Mouse (Mus musculus): Measurements from ENCODE around the gene Ninj2.

DNA sequence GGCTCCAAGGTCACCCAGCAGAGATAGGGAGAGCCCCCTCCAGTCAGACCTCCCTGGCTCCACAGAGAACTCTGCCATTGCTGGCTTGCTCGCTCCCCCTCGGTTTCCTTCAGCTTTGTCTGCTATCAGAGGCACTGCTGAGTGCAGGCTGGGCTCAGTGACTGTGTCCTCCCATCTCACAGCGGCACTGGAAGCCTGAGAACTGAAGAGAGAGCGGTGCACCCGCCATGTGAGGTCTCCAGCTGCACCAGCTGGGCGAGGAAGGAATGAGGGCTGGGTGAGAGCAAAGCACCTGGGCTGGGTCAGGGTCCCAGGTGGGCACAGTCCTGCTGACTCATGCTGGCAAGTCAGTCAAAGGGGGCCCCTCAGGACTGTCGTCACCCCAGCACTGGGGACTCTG, 92.6 kb downstream of the Ninj2 start:
- no peak for TF ChIP-seq GATA1 (IDR thresholded peaks at IDR 0.05; ENCODE audit: low read depth, low read length)
- TF ChIP-seq SMC3 (IDR thresholded peaks at IDR 0.05; ENCODE audit: low read depth, low read length): no peak
- TF ChIP-seq TAL1 (IDR thresholded peaks at IDR 0.05; ENCODE audit: low read length): no peak
- TF ChIP-seq CTCF (IDR thresholded peaks at IDR 0.05 in 2 of 3, conservative IDR thresholded peaks at IDR 0.05 in 1 of 3; ENCODE audit: control insufficient read depth in 1 of 3, insufficient read depth in 1 of 3, low read depth in 2 of 3, low read length in 3 of 3, poor library complexity in 1 of 3, severe bottlenecking in 1 of 3): no peak

All from MEL (cell line).